Mouse (Mus musculus): ENCODE results near the gene Kank1. TPM values are rescaled to one million over a fixed set of nuclear protein-coding genes. Genes with fewer than 3 reads are reported as not detected.

Kank1 gene
- total RNA-seq, 2 experiments from 2014 or later: 24.5 to 24.6 TPM

GRCm38 (mm10) chr19:25385981-25386380, 149.2 kb downstream of the Kank1 start:
- intact Hi-C loops (cut with DNase I): no loop called here
- DNase-seq (ENCODE audit: low spot score in 2 of 2): no peak

GRCm38 (mm10) chr19:25386679-25387470, 150.1 kb downstream of the Kank1 start:
- intact Hi-C loops (cut with DNase I): no loop called here
- no peak for DNase-seq (ENCODE audit: low spot score in 2 of 2)

- no peak for DNase-seq (ENCODE audit: low spot score in 2 of 2)
- intact Hi-C loops (cut with DNase I): no loop called here
These were observed 151.1 kb downstream of the Kank1 start for GRCm38 (mm10) chr19:25387902-25388301.

DNA sequence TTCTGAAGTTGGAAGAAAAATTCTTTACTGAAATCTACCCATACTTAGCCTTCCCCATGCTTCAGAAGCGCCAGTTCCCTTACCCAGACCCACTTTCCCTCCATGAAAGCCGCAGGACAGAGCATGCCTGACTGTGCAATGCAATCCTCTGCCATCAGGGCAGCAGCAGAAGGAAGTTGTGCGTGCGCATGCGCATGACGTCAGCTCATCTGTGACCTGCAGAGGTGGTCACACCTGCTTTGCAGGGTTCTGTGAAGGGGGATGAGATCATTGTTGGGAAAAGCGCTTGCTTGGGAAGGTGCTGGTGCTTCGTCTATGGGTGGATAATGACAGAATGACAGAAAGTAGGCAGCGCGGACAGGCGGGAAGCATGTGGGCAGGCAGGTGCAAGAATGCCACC, 155.4 kb downstream of the Kank1 start:
- DNase-seq (ENCODE audit: low spot score in 2 of 2): no peak
- intact Hi-C loops (cut with DNase I): no loop called here

GRCm38 (mm10) chr19:25395035-25395434, 158.3 kb downstream of the Kank1 start:
- intact Hi-C loops (cut with DNase I): no loop called here

GRCm38 (mm10) chr19:25396709-25397266, 160.0 kb downstream of the Kank1 start:
- no peak for DNase-seq (ENCODE audit: low spot score in 2 of 2)
- intact Hi-C loops (cut with DNase I): no loop called here

More at GRCm38 (mm10) chr19:25395035-25395434, 158.3 kb downstream of the Kank1 start:
- DNase-seq (ENCODE audit: low spot score in 2 of 2): peak; percentile 14 to 22

- DNase-seq (ENCODE audit: low spot score in 2 of 2): no peak
- intact Hi-C loops (cut with DNase I): no loop called here
These were observed 162.9 kb downstream of the Kank1 start for GRCm38 (mm10) chr19:25399511-25400211.

DNA sequence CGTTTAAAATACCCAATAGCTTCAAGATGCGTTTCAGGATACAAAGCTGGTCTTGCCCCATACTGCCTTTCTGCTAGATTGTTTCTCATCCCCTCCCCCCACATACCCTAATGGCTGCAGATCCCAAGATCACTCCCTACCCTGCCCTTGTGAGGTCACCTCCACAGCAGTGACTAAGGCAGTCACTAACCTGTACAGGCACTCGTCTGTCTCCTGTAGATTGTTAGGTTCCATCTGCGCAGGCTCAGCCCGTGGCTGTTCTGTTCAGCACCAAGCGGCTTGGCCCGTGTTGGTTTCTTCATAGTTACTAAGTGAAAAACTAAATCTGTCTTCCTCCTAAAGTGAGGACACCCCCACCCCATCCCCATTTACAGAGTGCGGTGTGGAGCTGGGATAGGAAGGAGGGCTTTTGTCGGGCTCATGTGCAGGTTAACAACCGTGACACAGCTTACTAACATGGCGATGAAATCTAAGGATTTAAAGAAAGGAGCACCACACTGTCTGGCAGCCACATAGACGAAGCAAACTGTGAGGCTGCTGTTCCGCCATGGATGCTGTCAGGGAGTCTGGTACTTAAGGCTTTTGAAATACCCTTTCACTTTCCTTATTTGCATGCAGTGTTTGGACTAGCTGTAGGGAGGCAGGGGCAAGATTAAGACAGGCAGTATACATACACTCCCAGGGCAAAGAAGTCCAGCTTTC, 163.6 kb downstream of the Kank1 start:
- DNase-seq (ENCODE audit: low spot score in 2 of 2): no peak
- intact Hi-C loops (cut with DNase I): no loop called here

DNA sequence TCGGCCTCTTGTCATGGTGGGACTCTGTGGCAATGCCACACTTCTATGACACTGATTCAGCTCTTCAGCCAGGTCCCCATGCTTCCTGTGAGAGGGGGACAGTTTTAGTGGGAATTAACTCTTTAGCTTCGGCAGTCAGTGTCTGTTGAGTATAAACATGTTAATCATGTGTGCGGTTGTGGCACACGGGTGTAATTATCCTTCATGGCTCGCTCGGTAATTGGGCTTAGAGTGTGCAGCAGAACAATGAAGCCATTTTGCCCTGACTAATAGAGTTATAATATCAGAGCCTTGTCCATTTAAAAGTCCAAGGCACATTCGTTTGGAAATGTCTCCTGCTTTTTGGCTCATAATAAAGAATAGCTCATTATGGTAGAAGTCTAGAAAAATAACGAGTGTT, 164.7 kb downstream of the Kank1 start:
- DNase-seq (ENCODE audit: low spot score in 2 of 2): no peak
- intact Hi-C loops (cut with DNase I): no loop called here

- no peak for DNase-seq (ENCODE audit: low spot score in 2 of 2)
- intact Hi-C loops (cut with DNase I): no loop called here
These were observed 167.4 kb downstream of the Kank1 start for GRCm38 (mm10) chr19:25404163-25404562.

DNA sequence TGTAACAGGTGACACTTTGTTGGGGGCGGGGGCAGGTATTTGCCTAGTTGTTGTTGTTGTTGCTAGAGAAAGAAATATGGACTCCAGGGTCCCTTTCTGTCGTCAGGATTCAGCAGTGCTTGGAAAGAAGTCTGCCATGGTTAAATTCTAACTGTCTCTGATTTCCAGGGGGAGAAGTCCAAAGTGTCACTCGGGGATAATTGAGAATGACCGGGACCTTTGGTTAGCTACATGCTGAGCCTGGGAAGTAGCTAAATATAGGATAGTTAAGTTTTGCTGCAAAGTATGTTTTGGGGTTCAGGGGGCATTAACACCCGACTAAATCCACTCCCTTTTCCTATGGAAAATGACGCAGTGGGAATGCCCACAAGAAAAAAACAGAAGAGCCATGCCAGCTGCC, 169.2 kb downstream of the Kank1 start:
- intact Hi-C loops (cut with DNase I): no loop called here
- no peak for DNase-seq (ENCODE audit: low spot score in 2 of 2)

DNA sequence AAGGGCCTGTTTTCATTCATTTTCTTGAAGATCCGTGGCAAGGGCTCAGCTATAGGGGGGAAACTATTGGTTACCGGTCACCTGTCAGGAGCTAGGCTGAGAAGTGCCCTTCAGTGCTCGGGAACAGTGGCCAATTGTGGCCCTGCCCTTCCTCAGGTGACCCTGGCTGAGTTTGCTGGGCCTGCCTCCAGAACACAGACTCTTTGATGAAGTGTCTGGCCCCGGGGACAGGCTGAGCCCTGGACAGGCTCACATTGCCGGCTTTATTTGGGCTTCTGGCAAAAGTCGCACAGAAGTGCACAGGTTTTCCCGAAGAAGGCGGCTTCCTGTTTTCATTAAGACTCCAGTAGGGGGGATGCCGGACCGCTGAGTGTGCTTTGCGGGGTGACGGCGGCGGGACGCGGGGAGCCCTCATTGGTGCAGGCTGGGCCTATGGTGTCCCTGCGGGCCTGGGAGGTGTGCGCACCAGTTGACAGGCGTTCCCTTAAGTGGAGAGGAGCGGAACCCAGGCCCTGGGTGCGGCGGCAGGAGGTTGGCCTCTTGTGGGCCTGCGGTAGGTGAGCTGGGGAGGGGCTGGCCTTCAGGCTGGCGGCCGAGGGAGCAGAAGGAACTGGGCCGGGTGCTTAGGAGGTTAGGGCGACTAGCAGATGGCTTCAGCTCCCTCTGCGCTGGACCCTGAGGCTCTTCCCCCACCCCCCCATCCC, 169.9 kb downstream of the Kank1 start:
- peak; percentile 45 to 62 for DNase-seq (ENCODE audit: low spot score in 2 of 2)
- intact Hi-C loops (cut with DNase I): no loop called here

DNA sequence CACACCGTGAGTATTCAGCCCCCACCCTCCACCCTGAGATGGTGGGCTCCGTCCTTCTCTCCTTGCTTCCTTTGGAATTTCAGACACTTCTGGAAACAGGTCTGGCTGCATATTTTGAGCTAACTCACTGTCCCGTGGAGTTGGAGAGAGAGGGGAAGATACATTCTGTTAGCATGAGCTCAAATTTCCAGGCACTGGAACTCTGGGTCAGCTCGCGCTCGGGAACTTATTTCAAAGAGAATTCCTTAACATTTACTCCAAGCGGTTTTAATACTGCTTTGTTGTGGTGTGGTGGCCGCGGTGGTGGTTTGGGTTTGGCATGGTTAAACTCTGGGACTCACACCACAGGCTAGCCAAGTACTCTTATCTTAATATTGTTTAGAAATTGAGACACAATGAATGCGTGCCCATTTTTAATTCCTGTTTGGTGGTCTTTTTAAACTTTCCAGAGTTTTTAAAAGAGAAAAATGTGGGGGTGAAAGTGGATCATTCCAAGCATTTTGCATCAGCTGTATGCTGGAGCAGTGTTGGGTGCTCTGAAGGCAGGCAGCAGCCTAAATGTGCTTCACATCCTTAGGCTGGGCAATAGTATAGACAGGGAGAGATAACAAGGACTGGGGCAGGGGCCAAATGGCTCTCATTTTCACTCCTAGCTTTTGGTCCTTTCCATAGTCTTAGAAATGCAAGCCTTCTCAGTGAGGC, 170.6 kb downstream of the Kank1 start:
- DNase-seq (ENCODE audit: low spot score in 2 of 2): no peak
- intact Hi-C loops (cut with DNase I): no loop called here

DNA sequence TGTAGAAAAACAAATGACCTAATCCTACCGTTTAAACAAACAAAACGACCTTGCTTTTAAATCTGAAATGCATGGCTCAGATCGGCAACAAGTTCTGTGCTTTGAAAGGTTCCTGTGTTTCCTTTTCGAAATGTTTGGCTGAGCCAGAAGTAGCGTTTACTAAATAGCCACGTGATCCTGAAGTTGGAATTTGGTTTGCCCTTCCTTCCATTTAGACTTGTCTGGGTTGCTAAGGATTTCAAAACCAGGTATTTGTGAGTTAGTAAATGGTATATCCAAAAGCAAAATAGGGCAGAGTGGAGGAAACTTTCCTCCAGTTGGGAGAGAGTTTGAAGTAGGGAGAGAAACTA, 171.1 kb downstream of the Kank1 start:
- intact Hi-C loops (cut with DNase I): no loop called here
- DNase-seq (ENCODE audit: low spot score in 2 of 2): no peak

DNA sequence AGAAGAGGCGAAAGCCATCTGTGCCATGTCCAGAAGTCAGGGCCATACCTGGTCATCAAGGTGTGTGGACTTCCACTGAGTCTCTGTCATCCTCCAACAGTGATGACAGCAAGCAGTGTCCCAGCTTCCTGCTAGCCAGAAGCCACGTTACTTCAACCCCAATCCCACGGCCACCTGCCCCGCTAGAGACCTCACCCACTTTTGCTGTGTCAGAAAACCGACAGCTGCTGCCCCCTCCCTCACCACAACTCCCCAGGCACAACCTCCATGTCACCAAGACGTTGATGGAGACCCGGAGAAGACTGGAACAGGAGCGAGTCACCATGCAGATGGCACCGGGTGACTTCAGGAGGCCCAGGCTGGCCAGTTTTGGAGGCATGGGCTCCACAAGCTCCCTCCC, 172.5 kb downstream of the Kank1 start:
- intact Hi-C loops (cut with DNase I): no loop called here
- DNase-seq (ENCODE audit: low spot score in 2 of 2): no peak

DNA sequence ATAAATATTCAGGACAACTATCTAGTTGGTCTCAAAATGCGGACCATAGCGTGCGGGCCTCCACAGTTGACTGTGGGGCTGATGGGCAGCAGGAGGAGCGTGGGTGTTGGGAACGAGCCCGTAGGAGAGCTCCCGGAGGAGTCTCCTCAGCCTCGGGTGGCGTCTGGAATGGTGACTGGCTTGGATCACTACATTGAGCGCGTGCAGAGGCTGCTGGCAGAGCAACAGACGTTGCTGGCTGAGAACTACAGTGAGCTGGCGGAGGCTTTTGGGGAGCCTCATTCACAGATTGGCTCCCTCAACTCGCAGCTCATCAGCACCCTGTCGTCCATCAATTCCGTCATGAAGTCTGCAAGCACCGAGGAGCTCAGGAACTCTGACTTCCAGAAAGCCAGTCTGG, 174.6 kb downstream of the Kank1 start:
- intact Hi-C loops (cut with DNase I): no loop called here
- peak; percentile 24 to 41 for DNase-seq (ENCODE audit: low spot score in 2 of 2)

DNA sequence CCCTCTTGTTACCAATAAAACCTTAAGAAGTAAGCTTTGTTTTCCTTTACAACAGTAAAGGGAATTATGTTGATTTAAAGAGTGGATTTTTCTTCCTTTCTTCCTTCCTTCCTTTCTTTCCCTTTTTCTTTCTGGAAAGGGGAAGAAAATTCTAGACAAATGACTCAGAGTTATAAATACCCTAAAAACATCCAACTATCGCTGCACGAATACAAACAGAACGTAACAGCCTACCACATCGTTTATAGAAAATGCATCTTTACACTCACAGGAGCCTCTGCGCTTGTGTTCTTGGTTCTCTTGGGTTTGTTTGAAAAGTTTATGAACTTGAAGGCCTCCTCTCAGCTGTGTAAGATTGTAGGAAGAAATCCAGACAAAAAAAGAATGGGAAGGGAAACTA, 178.7 kb downstream of the Kank1 start:
- DNase-seq (ENCODE audit: low spot score in 2 of 2): no peak
- intact Hi-C loops (cut with DNase I): no loop called here

- intact Hi-C loops (cut with DNase I): no loop called here
- no peak for DNase-seq (ENCODE audit: low spot score in 2 of 2)
These were observed 180.9 kb downstream of the Kank1 start for GRCm38 (mm10) chr19:25417671-25418070.

DNA sequence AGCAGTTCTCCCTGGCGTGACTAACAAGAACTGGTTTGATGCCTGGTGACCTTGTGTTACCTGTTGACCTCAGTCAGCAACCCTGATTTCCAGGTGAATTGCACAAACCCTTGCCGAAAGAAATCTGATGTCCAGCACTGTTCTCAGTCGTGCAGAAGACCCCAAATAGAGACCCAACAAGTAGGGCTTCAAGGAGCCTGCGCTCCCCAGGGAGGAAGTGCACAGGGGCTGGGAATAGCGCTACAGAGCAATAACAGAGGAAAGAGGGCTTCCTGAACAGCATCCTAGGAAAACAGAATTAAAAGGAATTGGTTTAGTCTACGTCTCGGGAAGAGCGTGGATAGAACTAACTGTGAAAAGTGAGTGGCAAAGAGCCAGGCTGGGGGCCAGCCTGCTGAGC, 183.2 kb downstream of the Kank1 start:
- intact Hi-C loops (cut with DNase I): no loop called here
- DNase-seq (ENCODE audit: low spot score in 2 of 2): no peak

Measured in left cerebral cortex, postnatal 14 days (tissue).